ENCODE assay signal across 20 mouse cellular contexts in the genomic region with DNA sequence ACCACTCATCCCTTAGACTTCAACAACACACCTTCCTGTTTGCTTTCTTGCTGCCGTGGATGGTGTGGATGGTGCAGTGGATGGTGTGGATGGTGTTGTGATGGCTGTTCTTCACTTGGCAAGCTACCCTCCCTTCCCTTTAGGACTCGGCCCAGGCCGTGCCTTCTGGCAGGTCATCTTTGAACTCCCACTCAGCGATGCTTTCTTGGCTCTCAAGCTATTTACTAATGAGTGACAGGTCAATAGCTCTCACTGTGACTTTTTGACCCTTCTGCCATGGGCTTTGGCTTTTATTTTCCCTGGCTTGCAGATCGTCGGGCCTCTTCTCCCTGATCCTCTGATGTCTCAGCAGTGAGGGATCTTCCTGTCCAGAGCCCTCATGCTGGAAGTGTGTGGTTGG. TPM values are rescaled to one million over a fixed set of nuclear protein-coding genes. Genes with fewer than 3 reads are reported as not detected.
"Had no signal": no experiment of that assay in that cellular context is flagged by ENCODE, and none has a peak within 500 bp of the region (broad histone marks: within the 10 kb centered on the region; RNA-seq: fewer than 3 reads in every experiment).

No protein-coding gene starts in this region.

- H3K36me3 ChIP-seq: intestine, embryonic 15.5 days; limb, embryonic 12.5 days; midbrain, embryonic 12.5 days; neural tube, embryonic 15.5 days had no signal

- H3K9me3 ChIP-seq: intestine, embryonic 15.5 days; midbrain, embryonic 12.5 days; neural tube, embryonic 15.5 days had no signal

- H3K4me1 ChIP-seq: intestine, embryonic 15.5 days; limb, embryonic 12.5 days; midbrain, embryonic 12.5 days; neural tube, embryonic 15.5 days had no signal

- H3K27me3 ChIP-seq: intestine, embryonic 15.5 days; limb, embryonic 12.5 days; midbrain, embryonic 12.5 days; neural tube, embryonic 15.5 days had no signal

- H3K4me3 ChIP-seq: intestine, embryonic 15.5 days; layer of hippocampus, adult 2 months; limb, embryonic 12.5 days; midbrain, embryonic 12.5 days; myocyte; neural tube, embryonic 15.5 days had no signal

- H3K9ac ChIP-seq: intestine, embryonic 15.5 days; limb, embryonic 12.5 days; liver, embryonic 14.5 days; lung, embryonic 14.5 days; midbrain, embryonic 12.5 days; neural tube, embryonic 15.5 days had no signal

- DNase-seq: kidney, adult 2 months; kidney, postnatal 36 days; liver; lung, embryonic 14.5 days; lung, postnatal 10 days; lung, postnatal 4 days; right cerebral cortex, adult 18-20 months; right cerebral cortex, postnatal 25 days; thymus, postnatal 4 days had no signal

- H3K4me2 ChIP-seq: intestine, embryonic 15.5 days; limb, embryonic 12.5 days; lung, embryonic 14.5 days; midbrain, embryonic 12.5 days; neural tube, embryonic 15.5 days had no signal

- H3K27ac ChIP-seq: intestine, embryonic 15.5 days; layer of hippocampus, adult 2 months; limb, embryonic 12.5 days; liver, embryonic 14.5 days; midbrain, embryonic 12.5 days; neural tube, embryonic 15.5 days; stomach, postnatal 0 days had no signal

- ATAC-seq: intestine, embryonic 15.5 days had no signal

RNA-seq across cellular contexts. Expression of a gene that starts 8.6 kb away (rescaled TPM):
- total RNA-seq: layer of hippocampus, postnatal 10 days had no signal
- polyA plus RNA-seq: neural tube, embryonic 11.5 days had no signal

RNA-seq across cellular contexts. Expression of a gene that starts 40.1 kb away (rescaled TPM):
- total RNA-seq: megakaryocyte, adult 5-6 weeks had no signal
